Mouse (Mus musculus) right cerebral cortex, postnatal 10 days (tissue): ENCODE results near the gene Nod1.

ENCODE experiments used
- DNase-seq, 2 experiments: peaks; one replicate each; pipeline ENCODE4 v3.0.0; 2021; ENCODE audit warnings: low spot score in 2 of 2

Gene Nod1

GRCm38 (mm10) chr6:54886195-54886594 is 86.2 kb downstream of the Nod1 start:
- peak in 1 of 2 experiments; percentile 17 for DNase-seq

GRCm38 (mm10) chr6:54883424-54883823 is 89.0 kb downstream of the Nod1 start:
- no peak for DNase-seq

- peak in 1 of 2 experiments; percentile 17 for DNase-seq
Observed at GRCm38 (mm10) chr6:54880086-54880485, 92.3 kb downstream of the Nod1 start.

- no peak for DNase-seq
Observed at GRCm38 (mm10) chr6:54878546-54878945, 93.9 kb downstream of the Nod1 start.

- DNase-seq = no peak
Observed at GRCm38 (mm10) chr6:54877651-54878050, 94.8 kb downstream of the Nod1 start.

GRCm38 (mm10) chr6:54876782-54877181 is 95.6 kb downstream of the Nod1 start:
- no peak for DNase-seq
